Mouse (Mus musculus): Measurements from ENCODE around the gene Olfr586. TPM values are rescaled to one million over a fixed set of nuclear protein-coding genes. Genes with fewer than 3 reads are reported as not detected.

The Olfr586 gene
- polyA plus RNA-seq, 1 experiment = not detected

Other genes with a start within 250 kb of the Olfr586 start
- gene Olfr568, start 248.5 kb downstream of the Olfr586 start, polyA plus RNA-seq (2012; rRNA removed) = not detected in 2 replicates
- gene Olfr569, start 234.8 kb downstream of the Olfr586 start, polyA plus RNA-seq (2012; rRNA removed) = not detected in 2 replicates
- not detected in 2 replicates for gene Olfr570, start 231.1 kb downstream of the Olfr586 start, polyA plus RNA-seq (2012; rRNA removed)
- gene Olfr571, start 208.1 kb downstream of the Olfr586 start, polyA plus RNA-seq (2012; rRNA removed) = not detected in 2 replicates
- not detected in 2 replicates for gene Olfr572, start 201.2 kb downstream of the Olfr586 start, polyA plus RNA-seq (2012; rRNA removed)
- not detected in 2 replicates for gene Olfr573-ps1, start 183.1 kb downstream of the Olfr586 start, polyA plus RNA-seq (2012; rRNA removed)
- gene Olfr574, start 177.2 kb downstream of the Olfr586 start, polyA plus RNA-seq (2012; rRNA removed) = not detected in 2 replicates
- not detected in 2 replicates for gene Olfr575, start 166.9 kb downstream of the Olfr586 start, polyA plus RNA-seq (2012; rRNA removed)
- not detected in 2 replicates for gene Olfr576, start 163.0 kb downstream of the Olfr586 start, polyA plus RNA-seq (2012; rRNA removed)
- gene Olfr577, start 149.7 kb downstream of the Olfr586 start, polyA plus RNA-seq (2012; rRNA removed) = not detected in 2 replicates
- not detected in 2 replicates for gene Olfr578, start 136.3 kb downstream of the Olfr586 start, polyA plus RNA-seq (2012; rRNA removed)
- not detected in 2 replicates for gene Olfr582, start 87.6 kb downstream of the Olfr586 start, polyA plus RNA-seq (2012; rRNA removed)
- gene Olfr583, start 74.3 kb downstream of the Olfr586 start, polyA plus RNA-seq (2012; rRNA removed) = not detected in 2 replicates
- gene Olfr584, start 43.8 kb downstream of the Olfr586 start, polyA plus RNA-seq (2012; rRNA removed) = not detected in 2 replicates
- gene Olfr585, start 27.9 kb downstream of the Olfr586 start, polyA plus RNA-seq (2012; rRNA removed) = not detected in 2 replicates
- gene Olfr588-ps1, start 15.2 kb upstream of the Olfr586 start, polyA plus RNA-seq (2012; rRNA removed) = not detected in 2 replicates
- gene Olfr589, start 30.7 kb upstream of the Olfr586 start, polyA plus RNA-seq (2012; rRNA removed) = not detected in 2 replicates
- not detected in 2 replicates for gene Olfr591, start 52.7 kb upstream of the Olfr586 start, polyA plus RNA-seq (2012; rRNA removed)
- not detected in 2 replicates for gene Olfr592, start 59.2 kb upstream of the Olfr586 start, polyA plus RNA-seq (2012; rRNA removed)
- not detected in 2 replicates for gene Olfr593, start 86.2 kb upstream of the Olfr586 start, polyA plus RNA-seq (2012; rRNA removed)
- not detected in 2 replicates for gene Olfr594, start 91.4 kb upstream of the Olfr586 start, polyA plus RNA-seq (2012; rRNA removed)
- gene Usp17ld, start 126.9 kb upstream of the Olfr586 start, polyA plus RNA-seq (2012; rRNA removed) = not detected in 2 replicates
- not detected in 2 replicates for gene Olfr596, start 180.0 kb upstream of the Olfr586 start, polyA plus RNA-seq (2012; rRNA removed)
- not detected in 2 replicates for gene Olfr597, start 190.7 kb upstream of the Olfr586 start, polyA plus RNA-seq (2012; rRNA removed)
- gene Olfr598, start 197.9 kb upstream of the Olfr586 start, polyA plus RNA-seq (2012; rRNA removed) = not detected in 2 replicates
- not detected in 2 replicates for gene Olfr599, start 210.3 kb upstream of the Olfr586 start, polyA plus RNA-seq (2012; rRNA removed)
- not detected in 2 replicates for gene Olfr600, start 224.0 kb upstream of the Olfr586 start, polyA plus RNA-seq (2012; rRNA removed)
- not detected in 2 replicates for gene Olfr601, start 237.0 kb upstream of the Olfr586 start, polyA plus RNA-seq (2012; rRNA removed)